Mouse (Mus musculus) monocyte, adult 2 months (primary cell): Measurements from ENCODE around the gene Gm28038.

Experiments
- DNase-seq, 2 experiments: peaks; one replicate each; pipeline ENCODE4 v3.0.0; 2022; ENCODE audit warnings: low spot score in 2 of 2, low read depth in 1 of 2

The Gm28038 gene

DNA sequence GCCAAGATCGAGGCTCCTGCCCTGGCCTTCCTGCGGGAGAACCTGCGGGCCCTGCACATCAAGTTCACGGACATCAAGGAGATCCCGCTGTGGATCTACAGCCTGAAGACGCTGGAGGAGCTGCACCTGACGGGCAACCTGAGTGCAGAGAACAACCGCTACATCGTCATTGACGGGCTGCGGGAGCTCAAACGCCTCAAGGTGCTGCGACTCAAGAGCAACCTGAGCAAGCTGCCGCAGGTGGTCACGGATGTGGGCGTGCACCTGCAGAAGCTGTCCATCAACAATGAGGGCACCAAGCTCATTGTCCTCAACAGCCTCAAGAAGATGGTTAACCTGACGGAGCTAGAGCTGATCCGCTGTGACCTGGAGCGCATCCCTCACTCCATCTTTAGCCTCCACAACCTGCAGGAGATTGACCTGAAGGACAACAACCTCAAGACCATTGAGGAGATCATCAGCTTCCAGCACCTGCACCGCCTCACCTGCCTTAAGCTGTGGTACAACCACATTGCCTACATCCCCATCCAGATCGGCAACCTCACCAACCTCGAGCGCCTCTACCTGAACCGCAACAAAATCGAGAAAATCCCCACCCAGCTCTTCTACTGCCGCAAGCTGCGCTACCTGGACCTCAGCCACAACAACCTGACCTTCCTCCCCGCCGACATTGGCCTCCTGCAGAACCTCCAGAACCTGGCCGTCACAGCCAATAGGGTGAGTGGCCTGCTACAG, 24.1 kb upstream of the Gm28038 start:
- no peak for DNase-seq

DNA sequence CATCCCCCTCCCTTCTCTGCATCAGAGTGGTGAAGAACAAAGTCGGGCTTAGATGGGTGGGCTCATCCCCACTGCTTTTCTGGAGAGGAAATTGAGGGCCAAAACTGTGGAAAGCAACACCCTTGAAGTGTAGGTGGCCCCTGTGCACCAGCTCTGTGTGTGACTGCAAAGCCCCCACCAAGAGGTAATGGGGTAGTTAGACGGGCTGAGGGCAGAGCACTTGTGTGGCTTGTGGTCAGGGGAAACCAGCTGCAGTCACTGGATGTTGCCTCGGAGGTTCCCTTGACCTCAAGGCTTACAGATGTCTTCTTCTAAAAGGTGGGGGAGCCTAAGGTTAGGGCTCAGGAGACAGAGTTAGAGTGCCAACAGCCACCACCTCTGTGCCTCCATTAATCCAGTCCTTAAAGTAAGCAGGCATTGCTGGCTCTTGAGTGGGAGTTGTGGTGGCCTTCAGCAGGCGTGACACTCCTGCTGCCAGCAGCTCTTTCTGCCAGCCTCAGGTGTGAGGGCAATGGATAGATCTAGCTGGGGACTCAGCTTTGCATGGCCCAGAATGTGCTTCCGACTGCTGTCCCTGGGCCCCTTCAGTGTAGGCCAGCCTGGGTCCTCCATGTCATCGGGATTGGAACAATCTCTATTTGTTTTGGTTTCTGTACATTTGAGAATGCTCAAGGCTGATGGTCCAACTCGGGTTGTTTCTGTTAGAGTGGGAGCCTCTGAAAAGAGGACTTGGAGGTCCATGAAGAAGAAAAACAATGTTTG, 23.0 kb upstream of the Gm28038 start:
- DNase-seq: no peak

GRCm38 (mm10) chr2:30258600-30258999, 22.2 kb upstream of the Gm28038 start:
- DNase-seq: no peak

DNA sequence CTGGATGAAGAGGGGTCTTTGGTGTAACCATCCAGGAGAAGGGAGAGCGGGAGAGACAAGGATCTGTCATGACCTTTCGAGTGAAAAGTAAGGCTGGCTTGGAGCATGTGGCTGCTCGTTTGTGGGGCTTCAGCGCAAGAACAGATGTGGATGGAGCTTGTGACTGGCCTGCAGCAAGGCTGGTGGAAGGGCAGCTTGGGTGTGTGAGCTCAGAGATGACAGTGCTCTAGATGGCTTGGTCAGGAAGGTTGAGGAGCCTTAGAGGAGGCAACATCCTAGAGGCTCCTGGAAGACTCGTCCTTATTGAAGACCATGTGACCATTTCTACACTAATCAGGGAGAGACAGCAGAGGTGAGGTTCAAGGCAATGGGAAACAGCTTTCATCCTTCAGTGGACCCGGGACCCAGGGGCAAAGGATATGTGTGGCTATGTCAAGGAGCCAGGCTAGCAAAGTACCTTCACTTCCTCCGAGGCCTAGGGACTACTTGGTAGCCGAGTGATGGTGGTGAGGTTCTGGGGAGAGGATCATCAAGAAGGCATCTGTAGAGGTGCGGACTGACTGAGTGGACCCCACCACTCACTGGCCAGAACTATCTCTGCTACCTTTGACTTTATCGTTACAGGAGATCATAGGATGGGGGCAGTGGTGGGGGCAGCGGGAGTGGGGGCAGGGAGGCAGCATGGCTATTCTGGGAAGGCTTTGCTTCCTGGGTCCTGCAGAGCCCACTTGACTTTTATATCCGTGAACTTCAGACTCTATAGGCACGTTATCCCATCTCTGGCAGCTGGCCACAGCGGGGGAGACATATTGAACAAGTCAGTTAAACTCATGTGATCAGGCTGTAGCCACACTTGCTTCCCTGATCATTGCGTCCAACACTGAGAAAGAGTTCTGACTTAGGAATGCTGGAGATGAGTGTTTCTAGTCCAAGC, 21.4 kb upstream of the Gm28038 start:
- DNase-seq: no peak

DNA sequence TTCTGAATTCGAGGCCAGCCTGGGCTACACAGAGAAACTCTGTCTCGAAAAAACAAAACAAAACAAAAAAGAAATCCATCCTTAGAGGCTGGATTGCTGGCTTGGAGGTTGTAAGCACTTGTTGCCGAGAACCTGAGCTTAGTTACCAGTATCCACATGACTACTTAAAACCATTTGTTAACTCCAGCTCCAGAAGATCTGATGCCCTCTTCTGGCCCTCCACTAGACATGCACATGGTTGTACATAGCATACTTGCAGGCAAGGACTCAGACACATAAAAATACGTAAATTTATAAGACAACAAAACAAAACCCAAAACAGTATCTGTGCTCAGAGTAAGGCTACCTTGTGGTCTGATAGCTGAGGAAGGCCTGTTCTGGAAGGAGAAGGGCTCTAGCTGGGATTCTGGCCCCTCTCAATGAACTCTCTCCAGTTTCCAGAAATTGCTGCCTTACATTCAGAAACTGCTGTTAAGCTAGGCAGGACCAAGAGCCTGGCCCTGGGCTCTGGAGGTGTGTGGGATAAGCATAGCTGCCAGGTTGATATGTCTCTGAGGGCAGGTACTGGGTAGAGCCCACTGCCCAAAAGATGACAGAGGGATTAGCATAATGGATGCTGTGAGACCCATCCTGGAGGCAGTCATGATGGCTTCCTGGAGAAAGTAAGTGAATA, 19.6 kb upstream of the Gm28038 start:
- no peak for DNase-seq

- DNase-seq: no peak
Observed at GRCm38 (mm10) chr2:30261921-30262839, 18.7 kb upstream of the Gm28038 start.

DNA sequence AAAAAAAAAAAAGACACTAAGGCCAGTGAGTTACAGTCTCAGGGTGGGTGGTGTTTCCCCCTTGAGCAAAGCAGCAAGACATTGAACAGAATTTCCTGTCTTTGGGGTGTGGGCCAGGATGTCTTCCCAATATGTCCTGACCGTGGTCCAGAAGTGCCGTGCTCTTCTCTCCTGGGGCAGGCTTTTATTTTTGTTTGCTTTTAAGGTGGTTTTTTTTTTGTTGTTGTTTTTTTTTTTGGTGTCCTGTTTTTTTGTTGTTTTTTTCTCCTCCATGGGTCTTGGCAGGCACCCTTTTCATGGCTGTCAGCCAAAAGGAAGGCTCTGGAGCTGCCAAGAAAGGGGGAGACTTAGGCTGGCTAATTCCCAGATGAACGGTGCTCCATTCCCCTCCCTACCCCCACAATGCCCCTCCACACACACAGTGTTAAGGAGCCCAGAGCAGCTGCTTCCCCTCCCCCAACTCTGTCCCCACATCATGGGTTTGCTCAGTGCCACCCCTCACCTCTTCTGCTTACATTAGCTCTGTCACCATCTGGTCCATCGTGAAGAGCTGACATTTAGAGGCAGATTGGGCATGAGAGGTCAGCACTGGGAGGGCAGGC, 17.9 kb upstream of the Gm28038 start:
- no peak for DNase-seq

GRCm38 (mm10) chr2:30263811-30264210, 17.0 kb upstream of the Gm28038 start:
- no peak for DNase-seq

DNA sequence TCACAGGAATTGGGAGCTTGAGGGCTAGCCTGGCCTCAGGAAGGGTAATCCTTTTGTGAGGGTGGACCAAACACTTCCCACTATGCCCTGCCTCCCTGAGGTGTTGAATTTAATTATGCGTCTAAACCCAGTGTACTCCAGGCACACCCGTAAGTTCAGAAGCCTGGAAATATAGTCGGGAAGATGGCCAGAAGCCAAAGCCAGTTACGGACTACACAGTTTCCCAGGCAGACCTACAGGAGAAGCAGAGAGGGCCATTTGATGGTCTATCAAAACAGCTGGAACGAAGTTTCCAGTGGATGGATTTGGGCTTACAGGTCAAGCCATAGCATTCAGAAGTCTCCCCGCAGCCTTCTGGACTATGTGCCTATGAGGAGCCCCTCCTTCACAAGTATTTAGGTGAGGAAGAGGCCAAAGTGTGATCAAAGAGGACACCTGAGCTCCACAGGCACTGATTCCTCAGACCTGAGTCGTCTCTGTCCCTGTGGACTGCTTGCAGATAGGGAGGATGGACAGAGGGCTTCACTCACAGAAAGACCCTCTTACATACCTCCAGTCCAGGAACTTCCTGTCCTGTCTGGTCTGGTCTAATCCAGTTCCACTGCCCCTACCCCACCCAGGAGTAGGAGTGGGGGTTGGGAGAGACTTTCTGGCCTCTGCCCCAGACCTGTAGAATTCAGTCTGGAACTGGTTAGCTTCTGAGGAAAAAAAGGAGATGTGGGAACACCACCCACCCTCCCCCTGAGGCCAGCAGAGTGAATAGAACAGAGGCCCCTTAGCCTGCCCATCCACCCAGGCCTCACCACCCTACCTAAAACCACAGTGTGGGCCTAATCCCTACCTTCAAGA, 15.9 kb upstream of the Gm28038 start:
- no peak for DNase-seq

DNA sequence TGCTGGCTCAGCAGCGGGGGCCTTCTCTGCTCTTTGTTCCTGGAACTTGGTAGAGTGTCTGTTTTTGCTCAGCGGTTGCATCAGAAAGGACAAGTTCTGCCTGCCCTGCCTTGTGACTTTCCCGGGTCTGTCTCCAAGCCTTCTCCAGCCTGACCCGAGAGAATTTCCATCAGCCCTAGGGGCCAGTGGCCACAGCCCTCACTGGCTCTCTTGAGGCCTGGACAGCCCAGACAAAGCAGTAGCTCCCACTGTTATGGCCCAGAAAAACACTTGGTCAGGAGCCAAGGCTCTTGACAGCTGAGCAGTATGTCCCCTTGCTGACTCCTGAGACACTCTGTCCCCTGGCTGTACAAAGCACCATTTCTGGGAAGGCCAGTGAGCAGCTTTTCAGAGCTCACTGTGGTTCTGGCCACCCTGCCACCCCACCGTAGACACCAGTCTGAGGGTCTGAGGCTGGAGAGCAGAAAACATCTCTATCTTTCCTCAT, 15.0 kb upstream of the Gm28038 start, which contains the start of gene Phyhd1:
Gene Phyhd1, plus strand, starts transcription at position 437 of the 487 bp plus-strand sequence.
- no peak for DNase-seq

DNA sequence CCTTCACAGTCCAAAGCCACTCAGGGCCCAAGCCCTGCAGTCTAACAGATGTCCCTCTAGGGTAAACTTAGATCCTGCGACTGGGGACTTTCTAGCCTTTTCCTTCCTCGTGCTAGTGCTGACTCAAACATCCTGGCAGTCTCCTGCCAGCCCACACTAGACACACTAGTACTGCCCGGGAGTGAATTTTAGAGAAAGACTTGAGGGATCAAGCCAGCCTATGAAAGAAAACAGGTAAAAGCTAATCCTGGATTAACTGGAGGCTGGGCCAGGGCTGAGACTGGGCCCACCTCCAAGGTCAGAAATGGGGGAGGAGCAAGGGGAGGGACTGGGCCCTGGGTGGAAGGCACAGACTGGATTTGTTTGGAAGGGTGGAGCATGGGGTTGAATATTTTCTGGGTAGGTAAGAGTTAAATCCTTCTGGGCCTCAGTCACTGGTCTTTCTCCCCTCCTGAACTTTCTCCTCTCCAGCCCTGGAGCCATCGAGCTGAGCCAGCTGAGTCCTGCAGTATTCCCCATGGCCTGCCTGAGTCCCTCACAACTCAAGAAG, 14.4 kb upstream of the Gm28038 start:
- DNase-seq: no peak

GRCm38 (mm10) chr2:30267466-30267865, 13.4 kb upstream of the Gm28038 start:
- DNase-seq: no peak

DNA sequence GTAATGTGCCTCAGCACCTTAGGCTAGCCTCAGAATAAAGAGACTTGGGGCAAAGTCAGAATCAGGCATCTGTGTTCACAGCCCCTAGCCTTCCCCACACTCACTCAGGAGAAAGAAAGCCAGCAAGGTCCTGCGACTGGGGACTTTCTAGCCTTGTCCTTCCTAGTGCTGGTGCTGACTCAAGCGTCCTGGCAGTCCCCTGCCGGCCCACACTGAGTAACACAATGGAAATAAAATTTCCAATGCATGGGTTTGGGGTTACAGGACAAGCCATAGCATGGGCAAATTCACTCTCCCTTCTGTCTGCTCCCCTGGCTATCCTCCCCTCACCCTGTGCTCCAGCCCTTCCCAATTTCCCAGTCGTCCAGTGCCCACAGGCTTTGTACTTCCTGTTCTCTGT, 12.5 kb upstream of the Gm28038 start:
- no peak for DNase-seq

DNA sequence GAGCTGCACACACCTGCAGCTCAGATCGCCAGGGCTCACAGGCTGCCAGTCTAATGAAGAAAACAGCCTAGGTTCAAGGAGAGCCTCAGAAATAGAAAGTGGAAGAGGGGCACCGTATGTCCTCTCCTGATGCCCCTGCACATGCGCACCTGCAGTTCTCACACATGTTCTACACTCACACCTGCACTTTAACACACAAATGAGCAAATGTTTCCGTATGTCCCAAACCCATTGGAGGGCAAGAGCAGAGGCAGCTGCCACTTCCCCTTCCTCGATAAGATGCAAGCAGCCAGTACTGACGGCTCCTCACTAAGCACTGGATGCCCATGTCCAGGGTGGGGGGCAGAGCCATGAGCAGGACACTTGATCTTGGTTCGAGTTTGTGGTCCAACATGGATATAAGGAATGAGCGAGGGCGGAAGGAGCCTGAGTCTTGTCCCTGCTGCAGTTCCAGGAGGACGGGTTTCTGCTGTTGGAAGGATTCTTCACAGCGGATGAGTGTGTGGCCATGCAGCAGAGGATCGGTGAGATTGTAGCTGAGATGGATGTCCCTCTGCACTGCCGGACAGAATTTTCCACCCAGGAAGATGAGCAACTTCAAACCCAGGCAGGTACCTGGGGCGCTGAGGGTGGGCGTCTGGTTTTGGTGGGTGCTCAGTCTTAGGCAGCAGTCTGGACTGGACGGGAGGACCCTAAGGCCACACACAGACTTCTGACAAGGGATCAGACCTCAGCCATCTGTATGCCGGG, 11.4 kb upstream of the Gm28038 start:
- DNase-seq: no peak

DNA sequence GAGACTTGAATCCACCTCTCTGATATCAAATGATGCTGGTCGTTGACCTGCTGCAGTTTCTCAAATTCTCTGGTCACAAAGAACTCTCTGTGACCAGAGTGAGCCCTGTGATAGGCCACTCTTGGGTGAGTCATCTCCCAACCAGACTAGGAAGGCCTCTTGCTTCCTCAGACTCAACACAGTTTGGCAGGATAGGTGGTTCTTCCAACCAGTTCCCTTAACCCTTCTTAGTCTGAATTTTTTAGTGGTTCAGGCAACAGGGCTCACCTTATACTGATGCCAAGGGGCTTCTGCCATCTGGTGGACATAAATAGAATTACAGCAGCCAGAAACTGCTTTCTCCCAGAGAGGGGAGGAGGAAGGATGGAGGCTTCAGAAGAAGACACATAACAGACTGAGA, 10.7 kb upstream of the Gm28038 start:
- peak; percentile 37 to 39 for DNase-seq

DNA sequence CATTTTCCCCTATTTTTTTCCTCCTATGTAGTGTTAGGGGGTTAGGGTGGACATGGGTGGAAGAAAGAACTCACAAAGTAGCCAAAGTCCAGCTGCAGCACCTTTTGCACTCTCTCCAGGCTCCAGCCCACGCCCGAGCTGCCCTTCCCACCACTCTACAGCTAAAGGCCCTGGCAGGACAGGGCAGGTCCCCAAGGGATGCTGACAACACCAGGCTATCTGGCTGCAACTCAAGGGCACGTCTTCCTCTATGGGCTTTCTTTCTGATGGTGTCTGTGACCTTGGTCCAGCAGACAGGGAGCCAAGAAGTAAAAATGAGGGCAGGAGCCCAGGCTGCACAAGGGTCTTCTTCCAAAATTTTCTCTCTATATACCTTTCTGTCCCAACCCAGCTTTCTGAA, 808 bp downstream of the Gm28038 start:
- no peak for DNase-seq

DNA sequence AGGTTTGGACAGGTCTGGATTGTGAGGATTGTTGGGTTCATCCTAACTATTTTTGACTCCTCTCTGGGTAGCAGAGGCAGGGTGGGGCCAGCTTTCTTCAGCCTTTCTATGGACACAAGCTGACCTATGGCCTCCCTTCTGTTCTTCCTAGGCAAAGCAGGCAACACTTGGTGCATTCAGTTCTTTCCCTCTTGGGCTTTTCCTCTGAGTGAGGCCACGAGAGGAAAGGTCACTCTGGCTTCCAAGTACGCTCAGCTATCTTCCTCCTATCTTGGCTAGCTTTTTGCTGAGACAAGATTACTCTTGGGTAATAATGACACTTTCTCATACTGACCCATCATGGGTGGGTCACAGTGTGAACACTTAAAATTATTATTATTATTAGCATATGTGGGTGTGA, 2.4 kb downstream of the Gm28038 start:
- DNase-seq: no peak
